Mouse (Mus musculus): Measurements from ENCODE around the gene Nat8f1. TPM values are rescaled to one million over a fixed set of nuclear protein-coding genes. Genes with fewer than 3 reads are reported as not detected.
"Not testable (repeated sequence)": the region's sequence is repeated elsewhere in the genome, so short reads cannot be mapped to it uniquely, and the experiment has no call there.

Nat8f1 gene
- polyA plus RNA-seq, 1 experiment from 2014 or later: 6.2 TPM

- Histone ChIP-seq H3K4me3 (ENCODE audit: low read depth, low read length) (no peak overlapping the region), H3K9me3 (ENCODE audit: control insufficient read depth, low read length) (peaks cover 6% of the 10 kb centered on the region; the same call in 1 of the 2 replicates), H3K36me3 (ENCODE audit: control insufficient read depth, insufficient read depth, low read length) (no peaks in the 10 kb centered on the region), H3K9ac (ENCODE audit: low read length) (no peak overlapping the region), H3K27ac (ENCODE audit: low read depth, low read length) (no peak overlapping the region), H3K27me3 (ENCODE audit: control insufficient read depth, insufficient read depth, low read length) (no peaks in the 10 kb centered on the region), H3K4me2 (no peak overlapping the region), H3K4me1 (ENCODE audit: control insufficient read depth, insufficient read depth, low read length) (no peaks in the 10 kb centered on the region)
- ATAC-seq (ENCODE audit: low FRiP score) (no peak), DNase-seq (ENCODE audit: low spot score, missing footprints) (no peak)
- WGBS: 85% methylated on average over 1 of the region's 1 CpGs
Measured at GRCm38 (mm10) chr6:85884311-85884710, 31.2 kb downstream of the Nat8f1 start.

DNA sequence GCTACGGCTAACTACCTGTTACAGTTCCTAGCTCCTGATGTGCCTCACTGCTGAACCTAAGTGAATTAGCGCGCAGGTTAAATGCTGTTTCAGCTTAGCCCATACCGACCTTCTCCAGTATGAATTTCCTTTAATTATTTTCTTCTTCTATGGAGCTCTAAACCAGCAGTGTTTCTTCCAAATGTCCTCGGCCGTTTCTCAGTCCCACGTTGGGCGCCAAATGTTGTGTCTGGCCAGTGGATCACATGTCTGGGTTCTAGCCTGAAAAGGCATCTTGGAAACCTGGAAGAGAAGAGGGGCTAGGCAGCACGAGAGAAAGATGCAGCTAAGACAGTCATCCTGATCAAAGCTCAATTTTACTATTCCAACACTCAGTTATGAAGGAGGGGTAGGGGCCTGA, 32.2 kb downstream of the Nat8f1 start:
- not testable (repeated sequence) for H3K9me3 ChIP-seq (ENCODE audit: control insufficient read depth, low read length); H3K27me3 ChIP-seq (ENCODE audit: control insufficient read depth, insufficient read depth, low read length); H3K4me2 ChIP-seq; H3K4me1 ChIP-seq (ENCODE audit: control insufficient read depth, insufficient read depth, low read length); H3K4me3 ChIP-seq (ENCODE audit: low read depth, low read length); H3K36me3 ChIP-seq (ENCODE audit: control insufficient read depth, insufficient read depth, low read length); ATAC-seq (ENCODE audit: low FRiP score); H3K27ac ChIP-seq (ENCODE audit: low read depth, low read length); H3K9ac ChIP-seq (ENCODE audit: low read length); DNase-seq (ENCODE audit: low spot score, missing footprints)
- WGBS: 92% methylated on average over 9 of the region's 9 CpGs

- not testable (repeated sequence) for H3K27me3 ChIP-seq (ENCODE audit: control insufficient read depth, insufficient read depth, low read length); H3K27ac ChIP-seq (ENCODE audit: low read depth, low read length); H3K4me3 ChIP-seq (ENCODE audit: low read depth, low read length); H3K36me3 ChIP-seq (ENCODE audit: control insufficient read depth, insufficient read depth, low read length); H3K4me2 ChIP-seq; H3K9ac ChIP-seq (ENCODE audit: low read length); H3K4me1 ChIP-seq (ENCODE audit: control insufficient read depth, insufficient read depth, low read length); ATAC-seq (ENCODE audit: low FRiP score); DNase-seq (ENCODE audit: low spot score, missing footprints); H3K9me3 ChIP-seq (ENCODE audit: control insufficient read depth, low read length)
- 84% methylated on average over 5 of the region's 5 CpGs for WGBS
Measured at GRCm38 (mm10) chr6:85869006-85869405, 46.5 kb downstream of the Nat8f1 start, which contains the start of gene Nat8f2. Gene Nat8f2, minus strand, starts transcription at chr6:85869158.

- no peak for ATAC-seq (ENCODE audit: low FRiP score)
- no peaks in the 10 kb centered on the region for H3K36me3 ChIP-seq (ENCODE audit: control insufficient read depth, insufficient read depth, low read length)
Measured at GRCm38 (mm10) chr6:85867726-85868690, 47.5 kb downstream of the Nat8f1 start.

GRCm38 (mm10) chr6:85866995-85867394, 48.5 kb downstream of the Nat8f1 start:
- not testable (repeated sequence) for H3K27ac ChIP-seq (ENCODE audit: low read depth, low read length); H3K36me3 ChIP-seq (ENCODE audit: control insufficient read depth, insufficient read depth, low read length); H3K9ac ChIP-seq (ENCODE audit: low read length); H3K27me3 ChIP-seq (ENCODE audit: control insufficient read depth, insufficient read depth, low read length); ATAC-seq (ENCODE audit: low FRiP score); H3K4me2 ChIP-seq; H3K4me3 ChIP-seq (ENCODE audit: low read depth, low read length); H3K9me3 ChIP-seq (ENCODE audit: control insufficient read depth, low read length); DNase-seq (ENCODE audit: low spot score, missing footprints); H3K4me1 ChIP-seq (ENCODE audit: control insufficient read depth, insufficient read depth, low read length)
- WGBS: 45% methylated on average over 1 of the region's 1 CpGs

More at GRCm38 (mm10) chr6:85867726-85868690, 47.5 kb downstream of the Nat8f1 start:
- H3K9me3 ChIP-seq (ENCODE audit: control insufficient read depth, low read length): no peaks in the 10 kb centered on the region
- no peak overlapping the region for H3K4me2 ChIP-seq
- H3K27ac ChIP-seq (ENCODE audit: low read depth, low read length): no peak overlapping the region
- WGBS: 83% methylated on average over 8 of the region's 8 CpGs
- H3K27me3 ChIP-seq (ENCODE audit: control insufficient read depth, insufficient read depth, low read length): no peaks in the 10 kb centered on the region
- no peak for DNase-seq (ENCODE audit: low spot score, missing footprints)
- H3K9ac ChIP-seq (ENCODE audit: low read length): no peak overlapping the region
- no peak overlapping the region for H3K4me3 ChIP-seq (ENCODE audit: low read depth, low read length)
- no peaks in the 10 kb centered on the region for H3K4me1 ChIP-seq (ENCODE audit: control insufficient read depth, insufficient read depth, low read length)

- not testable (repeated sequence) for H3K4me1 ChIP-seq (ENCODE audit: control insufficient read depth, insufficient read depth, low read length); H3K36me3 ChIP-seq (ENCODE audit: control insufficient read depth, insufficient read depth, low read length); H3K9ac ChIP-seq (ENCODE audit: low read length); H3K4me2 ChIP-seq; H3K27ac ChIP-seq (ENCODE audit: low read depth, low read length); H3K27me3 ChIP-seq (ENCODE audit: control insufficient read depth, insufficient read depth, low read length); ATAC-seq (ENCODE audit: low FRiP score); H3K9me3 ChIP-seq (ENCODE audit: control insufficient read depth, low read length); DNase-seq (ENCODE audit: low spot score, missing footprints); H3K4me3 ChIP-seq (ENCODE audit: low read depth, low read length)
- 90% methylated on average over 3 of the region's 3 CpGs for WGBS
Measured at GRCm38 (mm10) chr6:85866166-85866565, 49.3 kb downstream of the Nat8f1 start.

- H3K9me3 ChIP-seq (ENCODE audit: control insufficient read depth, low read length); H3K4me2 ChIP-seq; ATAC-seq (ENCODE audit: low FRiP score); H3K4me3 ChIP-seq (ENCODE audit: low read depth, low read length); H3K27ac ChIP-seq (ENCODE audit: low read depth, low read length); DNase-seq (ENCODE audit: low spot score, missing footprints); H3K9ac ChIP-seq (ENCODE audit: low read length); H3K4me1 ChIP-seq (ENCODE audit: control insufficient read depth, insufficient read depth, low read length); H3K27me3 ChIP-seq (ENCODE audit: control insufficient read depth, insufficient read depth, low read length); H3K36me3 ChIP-seq (ENCODE audit: control insufficient read depth, insufficient read depth, low read length): not testable (repeated sequence)
- WGBS: 73% methylated on average over 6 of the region's 7 CpGs
Measured at GRCm38 (mm10) chr6:85864900-85865639, 50.4 kb downstream of the Nat8f1 start.

DNA sequence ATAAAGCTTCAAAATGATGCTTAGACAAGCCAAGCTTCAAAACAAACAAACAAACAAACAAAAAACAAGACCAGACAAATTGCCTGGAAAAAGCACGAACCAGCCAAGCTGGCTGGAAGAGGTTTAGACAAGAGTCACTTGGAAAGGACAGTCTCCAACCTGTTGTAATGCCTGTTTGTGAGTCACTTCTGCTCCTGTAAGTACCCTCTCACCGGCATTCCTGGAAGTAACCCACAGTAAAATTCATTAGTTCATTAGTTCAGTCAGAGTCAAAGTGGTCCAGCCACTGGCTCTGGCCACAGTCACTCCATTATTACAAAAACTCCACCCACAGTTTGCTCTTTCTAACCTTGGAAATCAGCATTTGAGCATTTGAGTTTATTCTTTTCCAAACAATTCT, 51.6 kb downstream of the Nat8f1 start:
- no peak for ATAC-seq (ENCODE audit: low FRiP score)
- Histone ChIP-seq H3K27ac (ENCODE audit: low read depth, low read length) (no peak overlapping the region), H3K4me1 (ENCODE audit: control insufficient read depth, insufficient read depth, low read length) (no peaks in the 10 kb centered on the region), H3K36me3 (ENCODE audit: control insufficient read depth, insufficient read depth, low read length) (no peaks in the 10 kb centered on the region), H3K4me3 (ENCODE audit: low read depth, low read length) (no peak overlapping the region), H3K27me3 (ENCODE audit: control insufficient read depth, insufficient read depth, low read length) (no peaks in the 10 kb centered on the region), H3K9ac (ENCODE audit: low read length) (no peak overlapping the region), H3K4me2 (no peak overlapping the region), H3K9me3 (ENCODE audit: control insufficient read depth, low read length) (no peaks in the 10 kb centered on the region)
- WGBS: 90% methylated on average over 2 of the region's 2 CpGs
- no peak for DNase-seq (ENCODE audit: low spot score, missing footprints)

DNA sequence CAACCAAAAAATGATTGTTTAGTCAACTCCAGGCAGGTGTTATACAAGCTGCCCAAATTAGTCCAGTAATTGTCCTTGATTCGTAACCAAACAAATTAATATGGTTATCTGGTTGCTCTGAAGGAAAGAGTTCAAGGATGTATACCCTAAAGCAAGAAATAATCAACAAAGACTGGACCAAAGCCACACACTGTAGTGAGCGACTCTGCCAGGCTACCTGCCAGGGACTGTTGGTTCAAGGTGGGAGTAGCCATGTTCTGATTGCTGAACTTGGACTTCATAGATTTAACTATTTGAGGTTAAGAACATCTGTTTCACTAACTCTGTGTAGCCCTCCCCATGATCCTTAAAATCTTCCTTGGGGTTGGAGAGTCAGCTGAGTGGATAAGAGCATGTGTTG, 52.4 kb downstream of the Nat8f1 start:
- ATAC-seq (ENCODE audit: low FRiP score) (no peak), DNase-seq (ENCODE audit: low spot score, missing footprints) (no peak)
- H3K4me2 ChIP-seq: no peak overlapping the region
- no peaks in the 10 kb centered on the region for H3K9me3 ChIP-seq (ENCODE audit: control insufficient read depth, low read length)
- H3K27ac ChIP-seq (ENCODE audit: low read depth, low read length): no peak overlapping the region
- H3K27me3 ChIP-seq (ENCODE audit: control insufficient read depth, insufficient read depth, low read length): no peaks in the 10 kb centered on the region
- 94% methylated on average over 2 of the region's 2 CpGs for WGBS
- H3K36me3 ChIP-seq (ENCODE audit: control insufficient read depth, insufficient read depth, low read length): no peaks in the 10 kb centered on the region
- H3K4me3 ChIP-seq (ENCODE audit: low read depth, low read length): no peak overlapping the region
- H3K4me1 ChIP-seq (ENCODE audit: control insufficient read depth, insufficient read depth, low read length): no peaks in the 10 kb centered on the region
- H3K9ac ChIP-seq (ENCODE audit: low read length): no peak overlapping the region
